Comparison of ENCODE assay signal across 12 mouse cellular contexts in genomic region chr8:36354926-36355325, GRCm38 (mm10).
DNase-seq lines count a peak whose midpoint lies in the region; ATAC-seq and TF ChIP-seq lines count a peak whose summit lies in the region.
"Had no signal": no experiment of that assay in that cellular context is flagged by ENCODE, and none has a peak within 500 bp of the region (broad histone marks: within the 10 kb centered on the region; RNA-seq: fewer than 3 reads in every experiment).

No protein-coding gene starts in this region.

- no peaks in the 10 kb centered on the region for H3K36me3 ChIP-seq in forebrain, embryonic 10.5 days (replicated peaks)
- H3K36me3 ChIP-seq in forebrain, postnatal 0 days (ENCODE audit: insufficient read depth): no peaks in the 10 kb centered on the region
- no peaks in the 10 kb centered on the region for H3K36me3 ChIP-seq in limb, embryonic 13.5 days
- no peaks in the 10 kb centered on the region for H3K36me3 ChIP-seq in forebrain, embryonic 13.5 days (ENCODE audit: poor library complexity, severe bottlenecking)

- H3K4me3 ChIP-seq in forebrain, embryonic 10.5 days: no peak overlapping the region
- H3K4me3 ChIP-seq in forebrain, postnatal 0 days (ENCODE audit: low read depth, low read length): no peak overlapping the region
- H3K4me3 ChIP-seq in limb, embryonic 13.5 days: no peak overlapping the region
- no peak overlapping the region for H3K4me3 ChIP-seq in forebrain, embryonic 13.5 days
- H3K4me3 ChIP-seq: megakaryocyte, embryonic 14.5 days; myocyte had no signal

- H3K9me3 ChIP-seq in forebrain, embryonic 10.5 days: no peaks in the 10 kb centered on the region
- H3K9me3 ChIP-seq in forebrain, postnatal 0 days (ENCODE audit: low read length): no peaks in the 10 kb centered on the region
- no peaks in the 10 kb centered on the region for H3K9me3 ChIP-seq in limb, embryonic 13.5 days
- no peaks in the 10 kb centered on the region for H3K9me3 ChIP-seq in forebrain, embryonic 13.5 days (replicated peaks)
- H3K9me3 ChIP-seq: megakaryocyte, embryonic 14.5 days had no signal

- 0 out of 2 replicates have a peak overlapping the region, but pooled peaks have one; percentile 30 for H3K27ac ChIP-seq in forebrain, embryonic 10.5 days
- no peak overlapping the region for H3K27ac ChIP-seq in forebrain, postnatal 0 days (ENCODE audit: low read depth, low read length)
- peak overlapping the region; percentile 70 for H3K27ac ChIP-seq in limb, embryonic 13.5 days
- H3K27ac ChIP-seq in forebrain, embryonic 13.5 days: no peak overlapping the region

- no peak for DNase-seq in forebrain, embryonic 10.5 days (ENCODE audit: extremely low spot score, low spot score)
- no peak for DNase-seq in forebrain, postnatal 0 days
- peak; percentile 7 for DNase-seq in kidney, postnatal 14 days
- no peak for DNase-seq in kidney, adult 8-10 months
- DNase-seq in embryo, embryonic 9.5 days (ENCODE audit: extremely low spot score): peak; percentile 25
- DNase-seq in left cerebral cortex, adult 9 months (ENCODE audit: low spot score in 2 of 2): no peak
- DNase-seq: cerebellum, postnatal 10 days; gastrocnemius, postnatal 14 days had no signal

- ATAC-seq in forebrain, postnatal 0 days: no peak
- peak; percentile 66; the same call in 1 of the 2 replicates for ATAC-seq in limb, embryonic 13.5 days (ENCODE audit: low FRiP score, low read depth)
- ATAC-seq in forebrain, embryonic 13.5 days: no peak

- WGBS in forebrain, embryonic 10.5 days: 27% methylated on average over 3 of the region's 3 CpGs
- 12% methylated on average over 3 of the region's 3 CpGs for WGBS in forebrain, postnatal 0 days
- WGBS in limb, embryonic 13.5 days: 17% methylated on average over 3 of the region's 3 CpGs
- WGBS in forebrain, embryonic 13.5 days: 11% methylated on average over 3 of the region's 3 CpGs

- no peak overlapping the region for H3K4me2 ChIP-seq in forebrain, postnatal 0 days (ENCODE audit: low read depth)
- no peak overlapping the region for H3K4me2 ChIP-seq in limb, embryonic 13.5 days (replicated peaks)
- no peak overlapping the region for H3K4me2 ChIP-seq in forebrain, embryonic 13.5 days

- H3K9ac ChIP-seq in forebrain, postnatal 0 days: no peak overlapping the region
- H3K9ac ChIP-seq in limb, embryonic 13.5 days: no peak overlapping the region
- no peak overlapping the region for H3K9ac ChIP-seq in forebrain, embryonic 13.5 days

- H3K4me1 ChIP-seq in forebrain, embryonic 10.5 days: peaks cover 12% of the 10 kb centered on the region
- H3K4me1 ChIP-seq in forebrain, postnatal 0 days (ENCODE audit: insufficient read depth): no peaks in the 10 kb centered on the region
- peaks cover 8% of the 10 kb centered on the region; the same call in 1 of the 2 replicates for H3K4me1 ChIP-seq in limb, embryonic 13.5 days
- H3K4me1 ChIP-seq in forebrain, embryonic 13.5 days: no peaks in the 10 kb centered on the region

- no peak for TF ChIP-seq CTCF in forebrain, postnatal 0 days (IDR thresholded peaks at IDR 0.05; ENCODE audit: low read depth)

- no peaks in the 10 kb centered on the region for H3K27me3 ChIP-seq in forebrain, embryonic 10.5 days (ENCODE audit: poor library complexity, severe bottlenecking)
- no peaks in the 10 kb centered on the region for H3K27me3 ChIP-seq in forebrain, postnatal 0 days (ENCODE audit: insufficient read depth, low read length)
- no peaks in the 10 kb centered on the region for H3K27me3 ChIP-seq in limb, embryonic 13.5 days
- no peaks in the 10 kb centered on the region for H3K27me3 ChIP-seq in forebrain, embryonic 13.5 days

Comparison
In these comparisons a context has a peak if more than half of its experiments do, and no peak if none do; other contexts are left out.
1. DNase-seq: peak in kidney, postnatal 14 days (single experiment) and embryo, embryonic 9.5 days (single experiment); none in forebrain, embryonic 10.5 days (single experiment), forebrain, postnatal 0 days (single experiment), kidney, adult 8-10 months (0 of 2) and left cerebral cortex, adult 9 months (0 of 2).
2. H3K27ac ChIP-seq: peak in forebrain, embryonic 10.5 days (single experiment) and limb, embryonic 13.5 days (single experiment); none in forebrain, postnatal 0 days (single experiment) and forebrain, embryonic 13.5 days (single experiment).